Mouse (Mus musculus) neural tube, embryonic 15.5 days (tissue): ENCODE data around the gene Rab27a. TPM values are rescaled to one million over a fixed set of nuclear protein-coding genes. Genes with fewer than 3 reads are reported as not detected.

Source experiments
- ATAC-seq: fragments of 200-750 bp; cut with Nextera tagmentation; 2 replicates; pipeline ENCODE4 v1.8.0; 2017; ENCODE audit warnings: mild to moderate bottlenecking, moderate TSS enrichment, moderate library complexity; ENCODE audit not compliant: low FRiP score
- H3K27ac ChIP-seq: fragments of 300-500 bp; sonication (generic); replicated peaks from 2 replicates; pipeline ENCODE4 v1.5.1; 2015; ENCODE audit warnings: mild to moderate bottlenecking, inconsistent platforms
- H3K27me3 ChIP-seq: fragments of 300-500 bp; sonication (generic); replicated peaks from 2 replicates; pipeline ENCODE4 v1.6.1; 2015; ENCODE audit warnings: inconsistent platforms
- H3K36me3 ChIP-seq: fragments of 300-500 bp; sonication (generic); 2 replicates; pipeline ENCODE4 v1.6.1; 2015; ENCODE audit warnings: inconsistent platforms
- H3K4me1 ChIP-seq: fragments of 300-500 bp; sonication (generic); 2 replicates; pipeline ENCODE4 v1.6.1; 2015; ENCODE audit warnings: inconsistent platforms
- H3K4me2 ChIP-seq: fragments of 300-500 bp; sonication (generic); 2 replicates; pipeline ENCODE4 v1.6.1; 2015; ENCODE audit warnings: inconsistent platforms, mild to moderate bottlenecking, moderate library complexity
- H3K4me3 ChIP-seq: fragments of 300-500 bp; sonication (generic); replicated peaks from 2 replicates; pipeline ENCODE4 v1.5.1; 2015; ENCODE audit warnings: mild to moderate bottlenecking, inconsistent platforms
- H3K9ac ChIP-seq: fragments of 300-500 bp; sonication (generic); replicated peaks from 2 replicates; pipeline ENCODE4 v1.6.1; 2015; ENCODE audit warnings: mild to moderate bottlenecking, inconsistent platforms
- H3K9me3 ChIP-seq: fragments of 300-500 bp; sonication (generic); replicated peaks from 2 replicates; pipeline ENCODE4 v1.6.1; 2016; ENCODE audit warnings: inconsistent platforms
- WGBS: fragments of 180-500 bp; shearing (Covaris S2); methylation state at CpG from one replicate; pipeline ENCODE4 v1.1.7; 2015; ENCODE audit warnings: mixed read lengths; 5-methylcytosine and 5-hydroxymethylcytosine counted together
- polyA plus RNA-seq: library from polyadenylated mRNA; unstranded; fragments of >200 nt; fragmentation: Nextera tagmentation; extraction: Ambion mirVana; gene quantifications from 2 replicates; pipeline ENCODE4 v1.2.1, GENCODE M21; 2015

Gene Rab27a
- 3.3 and 11.8 TPM in 2 replicates for polyA plus RNA-seq

DNA sequence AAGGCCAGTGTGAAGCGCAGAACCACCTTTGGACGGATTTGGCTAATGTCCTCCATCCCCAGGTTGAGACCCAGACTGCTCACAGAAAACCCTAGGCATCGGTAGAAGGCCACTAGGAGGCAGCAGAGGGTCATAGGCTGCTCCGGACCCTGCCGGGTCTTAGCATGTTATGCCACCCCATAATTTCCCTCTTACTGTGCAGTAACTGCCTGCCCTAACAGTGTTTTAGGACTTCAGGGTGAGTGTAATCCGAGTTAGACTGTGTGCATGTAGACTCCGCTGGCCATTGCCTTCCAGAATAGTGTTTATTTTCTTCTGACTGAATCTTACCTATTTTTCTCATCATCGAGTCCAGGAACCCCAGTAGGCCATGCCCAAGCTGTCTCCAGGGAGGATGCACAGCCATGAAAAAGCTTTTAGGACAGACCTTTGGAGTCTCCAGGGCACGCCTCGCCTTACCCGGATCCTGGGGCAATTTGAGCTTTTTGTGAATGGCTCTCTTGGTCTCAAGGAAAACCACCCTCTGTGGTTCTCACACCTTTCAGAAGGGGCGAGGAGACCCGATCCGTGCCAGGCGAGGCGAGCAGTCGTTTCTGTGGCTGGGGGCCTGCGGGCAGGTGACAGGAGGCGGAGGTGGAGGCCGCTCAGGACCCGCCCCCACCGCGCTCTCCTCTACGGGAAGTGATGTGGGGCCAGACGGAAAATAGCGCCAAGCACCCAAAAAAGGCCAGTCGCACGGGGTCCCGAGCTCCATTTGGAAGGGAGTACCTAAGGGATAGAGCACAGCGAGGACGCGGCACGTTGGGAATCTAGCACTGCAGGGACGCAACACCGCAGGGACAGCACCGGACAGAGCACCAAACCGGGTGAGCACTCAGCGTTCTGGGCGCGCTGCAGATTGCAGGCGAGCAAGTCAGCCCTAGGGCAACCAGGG lies at the start of gene Rab27a:
Gene Rab27a, plus strand, starts transcription at position 709 of the 934 bp plus-strand sequence.
- H3K36me3 ChIP-seq, result no peaks in the 10 kb centered on the region
- H3K4me2 ChIP-seq, result peak within 1 kb of the TSS; percentile 93
- H3K4me1 ChIP-seq, result peaks cover 31% of the 10 kb centered on the region
- H3K9me3 ChIP-seq, result no peaks in the 10 kb centered on the region
- H3K9ac ChIP-seq, result peak within 1 kb of the TSS; percentile 65
- peak within 1 kb of the TSS; percentile 51 for H3K4me3 ChIP-seq
- H3K27ac ChIP-seq, result peak within 1 kb of the TSS; percentile 51; the same call in 1 of the 2 replicates
- no peaks in the 10 kb centered on the region for H3K27me3 ChIP-seq
- 1% methylated on average over 41 of the region's 41 CpGs for WGBS
- ATAC-seq, result peak; percentile 71

DNA sequence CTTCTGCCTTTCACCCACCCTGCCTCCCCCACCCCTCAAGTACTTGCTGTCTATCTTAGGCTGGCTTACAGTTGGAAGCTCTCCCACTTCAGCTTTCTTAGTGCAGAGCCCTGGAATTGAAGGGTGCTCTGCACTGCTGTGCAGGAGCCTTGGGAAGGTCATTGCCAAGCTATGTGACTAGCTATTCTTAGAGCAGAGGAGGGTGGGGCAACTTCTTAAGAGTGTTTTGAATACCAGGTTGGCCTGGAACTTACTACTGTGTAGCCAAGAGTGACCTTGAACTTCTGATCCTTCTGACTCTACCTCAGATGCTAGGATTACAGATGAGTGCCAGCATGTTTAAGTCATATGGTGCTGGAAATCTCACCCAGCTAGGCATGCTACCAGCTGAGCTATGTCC lies 48.5 kb upstream of the Rab27a start:
- Histone ChIP-seq H3K27ac (no peak overlapping the region), H3K9ac (no peak overlapping the region), H3K4me1 (no peaks in the 10 kb centered on the region), H3K4me2 (no peak overlapping the region), H3K9me3 (no peaks in the 10 kb centered on the region), H3K27me3 (no peaks in the 10 kb centered on the region), H3K4me3 (no peak overlapping the region), H3K36me3 (peaks cover 9% of the 10 kb centered on the region)
- no peak for ATAC-seq

DNA sequence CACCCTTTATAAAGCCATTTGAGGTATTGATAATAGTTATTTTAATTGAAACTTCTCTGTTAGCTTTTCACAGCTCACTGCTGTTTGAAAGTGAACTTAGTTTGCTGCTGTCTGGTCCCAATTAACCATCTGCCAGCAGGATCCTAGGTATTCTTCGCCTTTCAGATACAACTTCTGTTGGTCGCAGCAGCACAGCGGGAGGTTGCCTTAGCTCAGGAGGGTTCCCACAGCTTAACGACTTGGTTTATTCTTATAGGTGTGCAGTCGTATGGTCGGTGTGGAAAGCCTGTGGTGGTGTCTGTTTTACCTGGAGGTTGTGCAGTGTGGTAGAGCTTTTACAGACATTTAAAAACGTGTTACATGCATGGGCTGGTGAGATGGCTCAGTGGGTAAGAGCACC lies 47.8 kb upstream of the Rab27a start:
- Histone ChIP-seq H3K4me2 (no peak overlapping the region), H3K36me3 (peaks cover 14% of the 10 kb centered on the region), H3K9me3 (no peaks in the 10 kb centered on the region), H3K9ac (no peak overlapping the region), H3K4me1 (no peaks in the 10 kb centered on the region), H3K27ac (no peak overlapping the region), H3K27me3 (no peaks in the 10 kb centered on the region), H3K4me3 (no peak overlapping the region)
- 61% methylated on average over 7 of the region's 7 CpGs for WGBS
- no peak for ATAC-seq

DNA sequence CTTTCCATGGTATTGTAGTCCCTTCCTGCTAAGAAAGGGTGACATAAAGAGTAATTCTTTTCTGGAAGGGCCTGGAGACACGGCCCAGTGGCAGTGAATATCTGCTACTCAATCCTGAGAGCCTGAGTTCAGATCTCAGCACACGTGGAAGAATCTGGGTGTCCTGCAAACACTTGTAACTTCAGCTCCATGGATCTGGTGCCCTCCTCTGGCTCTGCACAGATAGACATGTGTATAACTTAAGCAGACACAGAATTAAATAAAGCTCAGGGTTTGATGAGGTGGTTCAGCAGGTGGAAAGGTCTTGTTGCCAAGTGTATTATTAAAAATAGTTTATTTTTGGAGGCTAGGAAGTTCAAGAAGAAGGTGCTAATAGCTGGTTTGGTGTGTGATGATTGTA lies 44.2 kb upstream of the Rab27a start:
- no peaks in the 10 kb centered on the region for H3K4me1 ChIP-seq
- WGBS, result 70% methylated on average over 2 of the region's 2 CpGs
- peaks cover 37% of the 10 kb centered on the region for H3K36me3 ChIP-seq
- H3K27ac ChIP-seq, result no peak overlapping the region
- no peak for ATAC-seq
- H3K4me3 ChIP-seq, result no peak overlapping the region
- H3K27me3 ChIP-seq, result no peaks in the 10 kb centered on the region
- H3K9me3 ChIP-seq, result no peaks in the 10 kb centered on the region
- H3K9ac ChIP-seq, result no peak overlapping the region
- H3K4me2 ChIP-seq, result no peak overlapping the region

DNA sequence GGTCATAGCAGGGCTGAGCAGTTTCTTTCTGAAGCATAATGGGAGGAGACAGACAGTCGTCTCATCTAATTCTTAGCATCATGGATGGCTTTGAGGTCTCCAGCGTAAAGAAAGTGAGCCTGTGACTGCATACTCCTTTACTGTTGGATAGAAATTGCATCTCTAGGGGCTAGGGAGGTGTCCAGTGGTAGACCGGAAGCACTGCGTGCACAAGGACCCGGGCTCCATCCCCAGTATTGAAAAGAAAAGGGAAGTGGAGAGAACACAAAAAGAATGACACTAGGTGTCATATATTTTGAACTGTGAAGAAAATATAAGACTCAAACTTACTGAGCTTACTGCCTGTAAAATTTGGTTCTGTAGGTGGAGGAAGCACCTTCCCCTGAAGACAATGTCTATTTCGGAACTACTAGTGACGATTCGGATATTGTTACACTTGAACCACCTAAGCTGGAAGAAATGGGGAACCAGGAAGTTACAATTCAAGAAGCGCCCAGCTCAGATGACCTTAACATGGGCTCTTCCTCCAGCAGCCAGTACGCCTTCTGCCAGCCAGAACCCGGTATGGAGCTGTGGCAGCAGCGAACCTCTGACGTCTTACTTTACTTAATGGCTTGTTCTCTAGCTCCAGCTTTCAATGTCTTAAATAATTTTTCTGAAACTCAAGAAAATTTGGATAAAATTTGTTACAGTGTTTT lies 43.2 kb upstream of the Rab27a start:
- no peaks in the 10 kb centered on the region for H3K4me1 ChIP-seq
- no peak overlapping the region for H3K4me2 ChIP-seq
- no peak overlapping the region for H3K9ac ChIP-seq
- ATAC-seq, result no peak
- H3K27ac ChIP-seq, result no peak overlapping the region
- no peak overlapping the region for H3K4me3 ChIP-seq
- H3K9me3 ChIP-seq, result no peaks in the 10 kb centered on the region
- H3K27me3 ChIP-seq, result no peaks in the 10 kb centered on the region
- H3K36me3 ChIP-seq, result peaks cover 46% of the 10 kb centered on the region
- WGBS, result 91% methylated on average over 13 of the region's 13 CpGs

DNA sequence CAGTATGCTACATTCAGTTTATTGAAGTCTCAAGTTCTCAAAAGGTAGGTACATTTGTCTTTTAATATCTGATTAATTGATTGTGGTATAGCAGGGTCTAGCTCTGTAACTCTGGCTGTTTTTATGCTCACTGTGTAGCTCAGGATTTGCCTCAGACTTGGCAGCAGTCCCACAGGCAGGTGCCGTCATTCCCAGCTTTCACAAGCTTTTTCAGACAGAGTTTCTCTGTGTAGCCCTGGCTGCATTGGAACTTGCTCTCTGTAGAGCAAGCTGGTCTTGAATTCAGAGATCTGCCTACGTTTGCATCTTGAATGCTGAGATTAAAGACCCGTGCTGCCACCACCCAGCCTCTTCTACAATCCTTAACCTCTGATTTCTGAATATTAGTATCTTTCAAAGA lies 42.5 kb upstream of the Rab27a start:
- Histone ChIP-seq H3K4me3 (no peak overlapping the region), H3K4me1 (no peaks in the 10 kb centered on the region), H3K9ac (no peak overlapping the region), H3K9me3 (no peaks in the 10 kb centered on the region), H3K36me3 (peaks cover 53% of the 10 kb centered on the region), H3K27me3 (no peaks in the 10 kb centered on the region), H3K4me2 (no peak overlapping the region), H3K27ac (no peak overlapping the region)
- 63% methylated on average over 3 of the region's 3 CpGs for WGBS
- no peak for ATAC-seq

DNA sequence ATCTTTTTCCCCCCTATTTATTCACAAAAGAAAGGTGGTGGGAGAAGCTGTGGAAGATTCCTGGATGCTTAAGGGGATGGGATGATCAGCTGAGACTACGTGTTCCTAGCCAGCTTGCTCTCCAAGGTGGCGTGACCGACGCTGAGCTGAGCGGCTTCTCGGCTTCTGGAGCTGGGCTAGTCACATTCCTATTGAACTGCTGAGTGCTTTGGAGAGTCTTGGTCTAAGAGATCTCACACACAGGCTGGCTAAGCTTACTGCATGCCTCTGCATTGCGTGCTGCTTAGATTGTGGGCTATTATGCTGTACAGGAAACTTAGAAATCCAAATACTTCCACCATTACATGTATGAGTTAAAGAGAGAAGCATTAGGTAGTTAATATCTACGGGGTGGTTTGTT lies 40.6 kb upstream of the Rab27a start:
- no peak overlapping the region for H3K4me2 ChIP-seq
- no peak overlapping the region for H3K27ac ChIP-seq
- H3K9me3 ChIP-seq, result no peaks in the 10 kb centered on the region
- H3K36me3 ChIP-seq, result peaks cover 62% of the 10 kb centered on the region
- no peak overlapping the region for H3K4me3 ChIP-seq
- ATAC-seq, result no peak
- H3K4me1 ChIP-seq, result no peaks in the 10 kb centered on the region
- no peaks in the 10 kb centered on the region for H3K27me3 ChIP-seq
- H3K9ac ChIP-seq, result no peak overlapping the region
- WGBS, result 90% methylated on average over 8 of the region's 8 CpGs

DNA sequence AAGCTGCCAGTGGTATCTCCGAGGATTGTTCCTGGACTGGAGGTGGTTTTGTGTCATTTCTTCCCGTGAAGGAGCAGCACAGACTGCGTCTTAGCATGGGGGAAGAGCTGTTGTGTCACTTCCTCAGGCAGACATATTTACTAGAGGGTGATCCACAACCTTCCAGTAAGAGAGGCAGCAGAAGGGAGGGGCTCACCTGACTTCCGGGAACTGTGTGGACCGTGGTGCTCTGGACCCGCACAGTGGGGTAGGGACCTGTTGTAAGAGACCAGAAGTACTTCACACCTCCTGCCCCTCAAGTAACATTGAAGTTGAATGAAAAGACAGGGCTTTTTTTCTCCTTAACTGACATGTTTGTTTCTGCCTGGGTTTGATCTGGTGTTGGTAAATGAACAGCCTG lies 39.5 kb upstream of the Rab27a start:
- H3K9ac ChIP-seq, result no peak overlapping the region
- H3K9me3 ChIP-seq, result no peaks in the 10 kb centered on the region
- ATAC-seq, result no peak
- WGBS, result 87% methylated on average over 6 of the region's 6 CpGs
- no peaks in the 10 kb centered on the region for H3K27me3 ChIP-seq
- H3K4me3 ChIP-seq, result no peak overlapping the region
- no peak overlapping the region for H3K27ac ChIP-seq
- H3K36me3 ChIP-seq, result peaks cover 70% of the 10 kb centered on the region
- no peaks in the 10 kb centered on the region for H3K4me1 ChIP-seq
- H3K4me2 ChIP-seq, result no peak overlapping the region

DNA sequence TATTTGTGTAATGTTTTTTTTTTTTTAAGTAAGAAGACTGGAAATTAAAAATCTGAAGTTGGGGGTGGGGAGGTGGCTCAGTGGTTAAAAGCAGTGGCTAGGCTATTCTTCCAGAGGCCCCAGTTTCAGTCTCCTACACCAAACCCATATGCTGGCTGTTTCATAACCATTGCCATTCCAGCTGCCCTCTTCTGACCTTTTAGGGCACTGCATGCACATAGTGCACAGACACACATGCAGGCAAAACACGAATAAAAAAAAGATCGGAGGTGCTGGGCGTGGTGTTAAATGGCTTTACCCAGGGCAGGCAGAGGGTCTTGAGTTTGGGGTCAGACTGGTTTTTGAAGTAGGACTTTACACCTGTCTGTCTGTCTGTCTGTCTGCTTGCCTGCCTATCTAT lies 38.5 kb upstream of the Rab27a start:
- H3K9ac ChIP-seq, result no peak overlapping the region
- ATAC-seq, result no peak
- no peak overlapping the region for H3K4me2 ChIP-seq
- H3K4me3 ChIP-seq, result no peak overlapping the region
- H3K36me3 ChIP-seq, result peaks cover 71% of the 10 kb centered on the region
- WGBS, result 89% methylated on average over 3 of the region's 3 CpGs
- no peak overlapping the region for H3K27ac ChIP-seq
- H3K27me3 ChIP-seq, result no peaks in the 10 kb centered on the region
- H3K9me3 ChIP-seq, result no peaks in the 10 kb centered on the region
- no peaks in the 10 kb centered on the region for H3K4me1 ChIP-seq

DNA sequence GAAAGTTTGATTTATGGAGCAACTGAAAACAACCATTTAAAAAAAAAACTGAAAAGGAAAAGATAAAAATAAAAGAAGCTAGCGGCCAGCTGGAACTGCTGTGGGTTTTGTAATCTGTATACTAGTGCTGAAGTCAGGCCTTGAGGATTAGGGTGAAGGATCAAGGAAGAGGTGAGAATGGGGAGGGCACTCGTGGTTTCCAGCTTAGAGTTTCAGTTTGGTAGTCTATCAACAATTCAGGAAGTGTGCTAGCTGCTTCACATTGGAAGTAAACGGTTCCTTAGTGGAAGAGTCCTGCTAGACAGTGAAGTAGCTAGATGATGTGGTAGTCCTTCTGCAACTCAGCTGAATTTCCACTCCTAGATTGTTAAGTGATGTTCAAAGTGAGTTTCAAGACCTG lies 36.3 kb upstream of the Rab27a start:
- Histone ChIP-seq H3K9me3 (no peaks in the 10 kb centered on the region), H3K4me3 (no peak overlapping the region), H3K36me3 (peaks cover 74% of the 10 kb centered on the region), H3K4me1 (no peaks in the 10 kb centered on the region), H3K4me2 (no peak overlapping the region), H3K27ac (no peak overlapping the region), H3K27me3 (no peaks in the 10 kb centered on the region), H3K9ac (no peak overlapping the region)
- no peak for ATAC-seq
- 77% methylated on average over 3 of the region's 3 CpGs for WGBS

DNA sequence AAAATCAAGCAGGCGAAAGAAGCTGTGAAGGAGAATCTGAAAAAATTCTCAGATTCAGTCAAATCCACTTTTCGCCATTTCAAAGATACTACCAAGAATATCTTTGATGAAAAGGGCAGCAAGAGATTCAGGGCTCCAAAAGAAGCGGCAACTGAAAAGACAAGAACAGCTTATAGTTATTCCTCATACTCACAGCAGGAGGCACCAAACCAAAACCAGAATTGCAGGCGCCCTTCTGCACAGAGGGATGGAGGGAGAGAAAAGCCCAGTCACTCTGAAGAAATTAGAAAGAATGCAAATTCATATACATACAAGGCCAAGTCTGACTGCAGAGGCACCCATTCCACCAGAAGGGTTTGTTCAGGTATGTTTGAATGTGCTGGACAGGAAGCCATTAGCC lies 32.0 kb upstream of the Rab27a start:
- Histone ChIP-seq H3K4me3 (no peak overlapping the region), H3K4me2 (no peak overlapping the region), H3K9me3 (no peaks in the 10 kb centered on the region), H3K9ac (no peak overlapping the region), H3K27me3 (no peaks in the 10 kb centered on the region), H3K27ac (no peak overlapping the region), H3K4me1 (no peaks in the 10 kb centered on the region), H3K36me3 (peaks cover 81% of the 10 kb centered on the region)
- ATAC-seq, result no peak
- WGBS, result 89% methylated on average over 4 of the region's 4 CpGs

DNA sequence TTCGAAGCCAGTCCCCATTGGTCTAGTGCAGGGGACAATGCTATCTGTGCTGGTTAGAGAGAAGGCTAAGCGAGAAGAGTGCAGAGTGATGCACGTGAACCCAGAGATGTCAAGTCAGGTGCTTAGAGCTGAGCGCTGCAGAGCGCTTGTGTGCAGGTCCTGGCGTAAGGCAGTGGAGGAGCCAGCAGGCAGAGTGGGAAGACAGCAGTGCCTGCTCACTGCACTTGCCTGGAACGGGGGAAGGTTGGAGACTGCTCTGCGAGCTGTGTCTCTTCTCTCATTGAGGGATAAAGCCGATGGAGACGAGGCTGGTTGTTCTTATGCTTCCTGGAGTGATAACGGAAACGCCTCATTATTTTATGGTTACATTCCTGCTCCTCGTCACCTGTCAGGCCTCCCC lies 29.9 kb upstream of the Rab27a start:
- Histone ChIP-seq H3K9ac (no peak overlapping the region), H3K27ac (no peak overlapping the region), H3K4me1 (no peaks in the 10 kb centered on the region), H3K9me3 (no peaks in the 10 kb centered on the region), H3K4me2 (no peak overlapping the region), H3K4me3 (no peak overlapping the region), H3K36me3 (peaks cover 89% of the 10 kb centered on the region), H3K27me3 (no peaks in the 10 kb centered on the region)
- no peak for ATAC-seq
- WGBS, result 91% methylated on average over 13 of the region's 13 CpGs
